Mouse (Mus musculus): Measurements from ENCODE around the gene Gm27021.
"Not testable (repeated sequence)": the region's sequence is repeated elsewhere in the genome, so short reads cannot be mapped to it uniquely, and the experiment has no call there.

Gm27021 gene

DNA sequence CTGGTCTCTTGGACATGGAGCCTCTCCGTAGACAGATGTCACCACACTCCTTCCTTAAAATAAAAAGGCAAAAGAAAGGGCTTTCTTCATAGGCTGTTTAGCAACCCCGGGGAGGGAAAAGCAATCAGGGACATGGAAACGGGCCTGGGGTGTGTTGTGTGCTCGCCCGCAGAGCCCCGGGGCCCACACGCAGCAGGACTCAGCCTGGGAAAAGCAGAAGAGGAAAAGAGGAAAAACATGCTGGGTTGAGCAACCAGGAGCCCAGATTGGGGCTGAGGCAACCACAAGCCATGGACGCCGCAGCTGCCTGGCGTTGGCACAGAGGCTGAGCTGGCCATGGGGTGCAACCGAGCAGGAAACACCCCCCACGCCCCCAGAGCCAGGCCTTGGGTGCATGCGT, 18.2 kb upstream of the Gm27021 start:
- no peak for DNase-seq (ENCODE audit: low read depth in 2 of 2, low spot score in 2 of 2)

DNA sequence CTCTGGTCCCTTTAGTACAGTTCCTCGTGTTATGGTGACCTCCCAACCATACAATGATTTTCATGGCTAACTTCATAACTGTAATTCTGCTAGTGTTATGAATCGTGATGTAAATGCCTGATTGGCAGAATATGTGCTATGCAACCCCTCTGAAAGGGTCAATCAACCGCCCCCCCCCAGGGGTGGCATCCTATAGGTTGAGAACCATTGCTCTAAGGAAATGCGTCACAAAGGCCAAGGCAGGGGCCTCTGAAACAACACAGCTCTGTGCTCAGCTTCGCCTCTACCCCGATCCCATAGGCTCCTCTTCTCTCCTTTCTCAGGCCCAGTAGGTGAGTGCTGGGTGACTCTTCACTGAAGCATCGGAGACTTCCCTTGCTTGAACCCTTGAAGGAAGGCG, 17.7 kb upstream of the Gm27021 start:
- DNase-seq (ENCODE audit: low read depth in 2 of 2, low spot score in 2 of 2): no peak

DNA sequence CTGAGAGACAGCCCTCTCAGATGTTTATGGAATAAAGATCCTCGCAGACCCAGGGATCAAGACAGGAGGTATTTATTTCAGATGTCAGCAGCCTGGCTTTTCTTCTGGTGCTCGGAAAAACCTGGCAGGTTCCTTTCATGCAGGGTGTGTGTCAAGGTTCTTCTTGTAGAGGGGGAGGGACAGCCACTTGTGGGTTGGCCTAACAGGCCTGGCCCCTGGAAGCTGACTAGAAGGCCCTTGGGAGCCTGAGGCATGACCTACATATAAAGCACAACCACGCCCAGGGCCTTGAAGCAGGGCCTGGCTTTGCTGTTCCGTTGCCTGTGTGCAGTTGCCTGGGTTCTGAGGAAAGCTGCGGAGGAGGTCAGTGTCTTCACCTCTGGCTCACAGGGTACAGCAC, 17.2 kb upstream of the Gm27021 start:
- DNase-seq (ENCODE audit: low read depth in 2 of 2, low spot score in 2 of 2): no peak

DNA sequence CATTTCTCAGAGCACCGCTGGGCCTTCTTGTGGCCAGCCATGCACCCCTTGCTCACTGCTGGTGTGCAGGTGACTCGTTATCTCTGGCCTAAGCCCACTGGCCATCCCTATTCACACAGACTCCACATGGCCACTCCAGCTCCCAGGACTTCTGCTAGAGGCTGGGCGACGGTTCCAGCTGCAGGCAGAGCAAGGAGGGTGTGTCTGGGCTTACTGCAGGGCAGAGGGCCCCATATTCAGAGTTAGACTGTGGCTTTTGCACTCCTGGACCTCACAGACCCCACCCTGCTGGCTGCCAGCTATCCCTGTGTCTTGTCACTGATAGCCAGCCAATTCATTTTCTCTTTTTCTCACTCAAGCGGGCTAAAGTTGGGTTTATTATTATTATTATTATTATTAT, 16.2 kb upstream of the Gm27021 start:
- no peak for DNase-seq (ENCODE audit: low read depth in 2 of 2, low spot score in 2 of 2)

DNA sequence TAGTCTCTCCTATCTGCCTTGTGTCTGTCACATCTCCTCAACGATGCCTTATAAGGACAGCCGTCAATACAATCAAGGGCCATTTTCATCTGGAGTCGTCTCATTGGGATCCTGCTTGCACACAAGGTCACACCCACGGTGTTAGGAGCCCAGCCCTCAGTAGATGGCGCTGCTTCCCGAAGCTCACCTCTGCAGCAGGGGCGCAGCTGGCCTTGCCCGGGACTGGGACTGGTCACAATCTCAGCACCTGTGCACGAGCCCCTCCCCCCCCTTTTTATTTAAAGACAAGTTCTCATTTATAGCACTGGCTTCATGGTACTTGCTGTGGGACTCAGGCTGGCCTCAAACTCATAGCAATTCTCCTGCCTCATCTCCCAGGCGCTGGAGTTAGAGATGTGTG, 15.7 kb upstream of the Gm27021 start:
- DNase-seq (ENCODE audit: low read depth in 2 of 2, low spot score in 2 of 2): peak; percentile 34 to 49

DNA sequence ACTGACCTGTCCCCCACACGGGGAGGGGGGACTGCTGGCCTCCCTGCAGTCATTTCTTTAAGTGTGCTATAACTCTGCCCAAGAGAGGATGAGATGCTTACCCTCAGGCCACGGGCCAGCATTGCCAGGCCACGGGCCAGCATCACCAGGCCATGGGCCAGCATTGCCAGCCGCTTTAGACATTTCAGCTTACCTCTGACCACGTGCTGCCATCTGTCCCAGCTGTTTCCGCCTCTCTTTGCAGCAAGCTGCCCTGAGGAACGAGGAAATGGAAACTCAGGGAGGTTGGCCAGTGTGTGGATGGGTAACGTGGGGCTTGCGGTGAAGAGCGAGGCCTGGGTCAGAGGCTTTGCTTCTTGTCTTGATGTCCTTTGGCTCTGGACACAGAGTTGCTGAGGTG, 13.2 kb upstream of the Gm27021 start:
- no peak for DNase-seq (ENCODE audit: low read depth in 2 of 2, low spot score in 2 of 2)

DNA sequence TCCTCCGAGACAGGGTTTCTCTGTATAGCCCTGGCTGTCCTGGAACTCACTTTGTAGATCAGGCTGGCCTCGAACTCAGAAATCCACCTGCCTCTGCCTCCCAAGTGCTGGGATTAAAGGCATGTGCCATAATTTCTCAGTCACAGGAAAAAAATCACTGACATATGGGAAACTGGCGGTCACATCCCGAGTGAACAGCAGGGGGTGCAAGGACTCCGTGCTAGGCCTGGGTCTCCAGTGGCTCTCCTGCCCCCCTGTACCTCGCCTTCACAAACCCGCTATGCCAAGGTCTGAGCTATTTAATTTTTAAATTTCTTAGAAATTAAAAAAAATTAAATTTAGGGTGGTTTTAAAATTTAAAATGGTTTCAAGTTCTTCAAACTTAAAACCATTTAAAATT, 12.5 kb upstream of the Gm27021 start:
- DNase-seq (ENCODE audit: low read depth in 2 of 2, low spot score in 2 of 2): not testable (repeated sequence)

DNA sequence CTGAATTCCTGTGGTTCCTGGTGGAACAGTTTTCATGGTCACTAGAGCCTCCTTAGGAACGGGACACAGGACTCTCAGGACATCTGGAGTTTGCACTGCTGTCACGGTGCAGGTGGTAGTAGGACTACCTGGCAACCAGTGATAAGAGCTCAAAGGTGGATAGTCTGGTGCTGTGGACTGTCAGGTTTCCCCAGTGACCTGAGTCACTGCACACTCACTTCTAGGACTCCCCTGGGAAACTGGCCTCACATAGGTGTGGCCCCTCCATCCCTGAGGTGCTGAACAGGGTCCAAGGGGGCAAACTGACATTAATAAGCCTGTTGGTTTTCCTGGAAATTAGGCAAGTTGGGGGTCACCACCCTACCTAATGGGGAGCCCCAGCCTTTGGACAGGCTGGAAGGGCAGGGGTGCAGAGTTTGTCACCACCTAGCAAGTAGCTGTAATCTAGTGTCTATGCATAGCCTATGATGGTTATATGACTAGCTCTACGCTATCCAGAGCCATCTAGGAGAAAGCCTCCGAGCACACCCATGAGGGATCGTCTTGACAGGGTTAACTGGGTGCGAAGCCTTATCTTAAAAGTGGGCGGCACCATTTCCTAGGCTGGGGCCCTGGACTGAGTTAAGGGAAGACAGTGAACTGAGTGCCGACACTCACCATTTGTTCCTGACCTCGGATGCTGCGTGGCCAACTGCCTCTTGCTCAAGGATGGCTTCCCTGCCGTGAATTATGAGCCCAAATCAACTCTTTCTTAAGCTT, 11.9 kb upstream of the Gm27021 start:
- DNase-seq (ENCODE audit: low read depth in 2 of 2, low spot score in 2 of 2): no peak

DNA sequence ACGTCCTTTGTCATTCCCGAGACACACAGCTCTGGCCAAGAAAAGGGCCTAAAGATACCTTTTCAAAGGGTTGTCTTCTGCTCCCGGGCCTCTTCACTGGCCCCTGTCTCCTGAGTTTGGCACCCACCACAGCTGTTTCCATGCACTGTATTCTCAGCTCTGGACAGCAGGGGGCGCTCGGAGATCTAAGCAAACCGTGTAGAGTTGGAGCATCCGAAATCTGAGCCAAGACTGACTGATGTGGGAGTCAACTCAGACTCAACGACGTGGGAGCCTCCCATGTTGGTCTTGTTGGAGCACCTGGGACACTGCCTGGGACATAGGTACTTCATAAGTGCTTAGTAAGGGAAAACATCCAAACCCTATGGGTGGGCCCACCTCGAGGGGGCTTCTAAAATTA, 10.6 kb upstream of the Gm27021 start:
- peak; percentile 76 to 82 for DNase-seq (ENCODE audit: low read depth in 2 of 2, low spot score in 2 of 2)

DNA sequence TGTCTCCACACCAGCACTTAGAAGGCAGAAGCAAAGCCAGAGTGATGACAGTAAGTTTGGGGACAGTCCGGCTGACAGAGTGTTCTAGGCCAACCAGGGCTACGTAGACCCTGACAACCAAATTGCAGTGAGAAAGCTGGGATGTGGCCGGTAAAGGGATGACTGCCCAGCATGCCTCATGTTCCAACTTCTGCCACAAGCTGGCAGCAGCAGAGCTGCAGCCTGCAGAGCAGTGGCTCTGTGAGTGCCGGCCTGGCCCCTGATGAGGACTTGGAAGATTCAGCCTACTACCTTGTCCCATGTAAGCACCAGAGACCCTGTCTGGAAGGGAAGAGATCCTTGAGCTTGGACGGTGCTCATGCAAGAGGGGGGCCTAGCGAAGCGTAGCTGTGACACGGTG, 7.8 kb upstream of the Gm27021 start:
- DNase-seq (ENCODE audit: low read depth in 2 of 2, low spot score in 2 of 2): no peak

DNA sequence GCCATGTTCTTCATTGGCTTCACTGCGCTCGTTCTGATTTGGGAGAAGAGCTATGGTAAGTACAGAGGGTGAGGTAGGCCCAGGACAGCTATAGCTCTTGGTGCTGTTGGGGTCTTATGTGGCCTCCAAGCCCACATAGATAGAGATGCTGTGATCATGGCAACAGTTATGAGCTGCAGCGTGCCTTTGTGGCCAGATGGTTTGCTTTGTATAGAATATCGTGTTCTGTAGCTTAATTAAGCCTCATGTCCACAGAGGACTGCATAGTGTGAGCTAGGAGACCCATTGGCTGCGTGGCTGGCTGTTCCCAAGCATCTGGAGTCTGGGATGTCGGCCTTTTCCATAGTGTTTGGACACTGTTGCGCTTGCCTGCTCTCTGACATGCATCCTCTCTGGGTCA, 5.4 kb upstream of the Gm27021 start:
- no peak for DNase-seq (ENCODE audit: low read depth in 2 of 2, low spot score in 2 of 2)

DNA sequence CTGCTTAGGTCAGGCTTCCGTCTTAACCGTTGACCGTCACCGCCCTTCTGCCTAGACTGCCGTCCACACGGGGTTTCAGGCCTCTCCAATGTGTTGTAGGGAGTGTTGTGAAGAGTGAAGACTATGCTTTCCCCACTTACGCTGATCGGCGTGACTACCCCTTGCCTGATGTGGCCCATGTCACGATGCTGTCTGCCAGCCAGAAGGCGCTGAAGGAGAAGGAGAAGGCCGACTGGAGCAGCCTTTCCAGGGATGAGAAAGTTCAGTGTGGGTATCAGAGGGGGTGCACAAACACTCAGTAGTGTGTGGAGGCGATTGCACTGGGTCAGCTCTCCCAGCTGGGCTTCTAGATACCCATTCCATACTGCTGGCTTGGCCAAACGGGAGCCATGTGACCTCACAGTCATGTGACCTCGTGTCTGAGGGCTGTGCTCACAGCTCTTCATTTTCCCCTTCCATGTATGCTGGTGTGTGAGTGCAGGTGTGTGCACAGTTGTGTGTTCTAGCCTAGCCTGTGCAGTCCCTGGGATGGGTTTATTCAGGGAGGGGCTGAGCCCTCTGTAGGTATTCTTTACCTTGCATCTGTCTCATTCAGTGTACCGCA, 4.8 kb upstream of the Gm27021 start:
- DNase-seq (ENCODE audit: low read depth in 2 of 2, low spot score in 2 of 2): no peak

DNA sequence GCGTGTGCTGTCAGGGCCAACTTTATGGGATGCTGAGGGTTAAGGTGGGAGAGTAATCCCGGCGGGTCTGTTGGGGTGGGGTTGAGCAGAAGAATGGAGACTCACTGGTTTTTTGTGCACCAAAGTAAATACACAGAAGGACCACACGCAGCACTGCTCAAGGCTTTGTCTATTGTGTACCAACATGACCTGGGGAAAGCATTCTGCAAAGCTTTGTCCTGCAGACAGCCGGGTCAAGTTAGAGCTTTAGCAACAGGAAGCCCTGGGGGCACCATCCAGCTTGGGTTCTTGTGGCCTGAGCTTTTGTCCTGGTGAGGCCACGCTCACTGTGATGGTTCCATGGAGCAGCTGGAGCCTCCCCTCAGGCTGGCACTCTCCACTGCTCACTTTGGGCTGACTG, 3.9 kb upstream of the Gm27021 start:
- no peak for DNase-seq (ENCODE audit: low read depth in 2 of 2, low spot score in 2 of 2)

DNA sequence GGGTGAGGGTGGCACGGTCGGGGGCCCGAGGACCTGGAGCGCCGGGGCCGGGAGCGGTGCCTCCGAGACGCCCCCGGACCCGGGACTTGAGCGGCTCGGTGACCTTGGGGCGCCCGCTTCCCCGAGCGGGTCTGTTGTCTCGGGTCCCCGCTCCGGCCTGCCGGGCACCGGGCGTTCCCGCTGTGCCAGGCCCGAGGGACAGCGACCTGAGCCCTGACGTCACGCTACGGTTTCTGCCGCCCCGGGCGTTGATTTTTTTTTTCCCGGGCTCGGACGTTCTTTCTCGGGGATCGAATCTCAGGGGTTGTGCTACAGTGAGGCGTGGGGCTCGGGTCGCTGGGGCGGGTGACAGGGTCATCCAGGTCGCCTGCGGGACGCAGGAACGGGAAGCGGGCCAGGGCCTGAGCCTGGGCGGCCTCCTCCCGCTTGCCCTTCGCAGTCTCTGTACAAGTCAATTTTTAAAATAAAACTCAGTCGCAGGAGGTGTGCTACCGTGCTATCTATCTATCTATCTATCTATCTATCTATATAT, 561 bp upstream of the Gm27021 start, which contains the start of gene Emc8:
TSS of gene Emc8 (minus strand) at position 200 of the 532 bp plus-strand sequence.
- DNase-seq (ENCODE audit: low read depth in 2 of 2, low spot score in 2 of 2): no peak

DNA sequence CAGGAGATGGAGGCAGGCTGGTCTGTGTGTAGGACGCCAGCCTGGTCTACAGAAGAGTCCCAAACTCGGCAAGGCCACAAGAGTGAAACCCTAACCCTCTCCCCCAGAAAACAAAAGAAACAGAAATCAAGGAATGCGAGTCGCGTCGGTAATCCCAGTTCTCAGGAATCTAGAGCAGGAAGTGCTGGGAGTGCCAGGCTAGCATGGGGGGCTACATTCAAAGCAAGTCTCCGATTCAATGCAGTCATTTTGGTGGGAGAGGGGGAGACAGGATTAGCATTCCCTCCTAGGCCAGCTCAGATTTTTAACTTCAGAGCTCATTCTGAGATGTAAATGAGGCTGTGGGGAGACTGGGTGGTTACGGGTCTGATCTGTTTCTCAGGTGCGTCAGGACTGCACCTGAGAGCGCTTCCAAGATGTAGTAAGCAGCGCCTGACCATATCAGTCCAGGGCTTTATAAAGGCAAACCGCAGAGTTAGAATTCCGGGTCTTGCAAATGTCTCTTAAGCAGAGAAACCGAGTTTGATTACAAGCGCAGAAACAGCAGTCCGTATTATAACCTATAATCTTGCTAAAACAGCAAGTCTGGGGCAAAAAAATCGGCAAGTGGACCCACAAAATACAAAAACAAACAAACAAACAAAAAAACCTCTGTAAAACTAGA, 940 bp downstream of the Gm27021 start:
- DNase-seq (ENCODE audit: low read depth in 2 of 2, low spot score in 2 of 2): no peak

DNA sequence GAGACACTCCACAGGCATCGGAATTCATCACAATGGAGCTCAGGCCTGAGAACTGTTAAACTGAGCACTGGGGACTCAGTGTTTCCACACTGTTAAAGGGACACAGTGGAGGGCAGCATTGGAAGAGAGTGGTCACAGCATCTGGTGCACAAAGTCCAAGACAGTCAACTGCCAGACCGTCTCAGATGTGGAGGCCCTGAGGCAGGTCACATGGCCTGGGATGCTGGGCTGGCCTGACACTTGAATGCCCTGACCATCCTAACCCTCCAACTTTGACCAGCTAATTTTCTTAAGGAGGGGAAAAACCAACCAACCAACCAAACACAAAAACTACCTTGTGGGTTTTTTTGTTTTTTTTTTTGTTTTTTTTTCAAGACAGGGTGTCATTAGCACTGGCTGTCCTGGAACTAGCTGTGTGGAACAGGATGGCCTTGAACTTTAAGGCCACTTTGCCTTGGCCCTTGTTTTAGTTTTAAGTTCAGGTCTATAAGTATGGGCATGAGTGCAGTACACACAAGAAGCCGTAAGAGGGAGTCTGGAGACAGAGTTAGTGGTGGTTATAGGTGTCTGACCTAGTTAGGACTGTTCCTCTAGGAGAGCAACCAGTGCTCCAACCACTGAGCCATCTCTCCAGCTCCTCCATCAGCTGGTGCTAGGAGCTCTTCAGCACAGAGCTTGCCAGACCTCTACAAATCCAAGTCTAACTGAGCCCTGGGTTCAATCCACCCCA, 2.0 kb downstream of the Gm27021 start:
- DNase-seq (ENCODE audit: low read depth in 2 of 2, low spot score in 2 of 2): no peak

DNA sequence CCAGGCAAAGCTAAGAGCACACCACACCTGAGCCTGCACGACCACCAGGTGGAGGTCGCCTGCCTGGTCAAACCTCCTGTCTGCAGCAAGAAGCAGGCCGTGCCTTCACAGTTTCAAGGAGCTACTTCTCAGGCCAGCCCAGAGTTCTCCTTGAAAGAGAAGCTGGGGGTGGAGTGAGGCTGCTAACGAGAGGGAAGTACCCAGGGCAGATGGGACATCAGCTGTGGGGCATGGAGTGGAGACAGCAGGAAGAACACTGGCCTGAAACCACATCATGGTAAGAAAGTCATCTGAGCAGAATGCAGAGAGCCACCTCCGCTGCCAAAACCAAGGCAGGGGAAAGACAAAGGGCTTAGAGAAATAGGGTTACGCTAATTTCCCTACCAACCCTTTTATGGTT, 3.3 kb downstream of the Gm27021 start:
- DNase-seq (ENCODE audit: low read depth in 2 of 2, low spot score in 2 of 2): no peak

DNA sequence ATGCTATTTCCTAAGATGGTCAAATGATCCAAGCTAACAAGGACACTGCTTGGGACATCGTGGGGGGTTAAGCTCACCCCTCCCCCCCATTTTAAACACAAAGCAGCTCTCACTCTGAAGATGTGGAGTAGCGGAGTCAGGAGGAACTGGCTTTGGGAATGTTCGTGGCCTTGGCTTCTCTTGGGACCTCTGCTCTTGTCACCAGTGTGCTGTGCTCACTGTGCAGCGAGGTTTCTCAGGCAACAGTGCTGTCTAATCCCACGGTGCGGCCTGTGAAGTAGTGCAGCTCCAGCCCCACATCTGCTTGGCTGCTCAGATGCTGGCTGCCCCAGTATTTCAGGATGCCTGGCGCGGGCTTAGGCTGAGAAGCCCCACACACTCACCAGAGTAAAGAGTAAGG, 10.5 kb downstream of the Gm27021 start:
- no peak for DNase-seq (ENCODE audit: low read depth in 2 of 2, low spot score in 2 of 2)

DNA sequence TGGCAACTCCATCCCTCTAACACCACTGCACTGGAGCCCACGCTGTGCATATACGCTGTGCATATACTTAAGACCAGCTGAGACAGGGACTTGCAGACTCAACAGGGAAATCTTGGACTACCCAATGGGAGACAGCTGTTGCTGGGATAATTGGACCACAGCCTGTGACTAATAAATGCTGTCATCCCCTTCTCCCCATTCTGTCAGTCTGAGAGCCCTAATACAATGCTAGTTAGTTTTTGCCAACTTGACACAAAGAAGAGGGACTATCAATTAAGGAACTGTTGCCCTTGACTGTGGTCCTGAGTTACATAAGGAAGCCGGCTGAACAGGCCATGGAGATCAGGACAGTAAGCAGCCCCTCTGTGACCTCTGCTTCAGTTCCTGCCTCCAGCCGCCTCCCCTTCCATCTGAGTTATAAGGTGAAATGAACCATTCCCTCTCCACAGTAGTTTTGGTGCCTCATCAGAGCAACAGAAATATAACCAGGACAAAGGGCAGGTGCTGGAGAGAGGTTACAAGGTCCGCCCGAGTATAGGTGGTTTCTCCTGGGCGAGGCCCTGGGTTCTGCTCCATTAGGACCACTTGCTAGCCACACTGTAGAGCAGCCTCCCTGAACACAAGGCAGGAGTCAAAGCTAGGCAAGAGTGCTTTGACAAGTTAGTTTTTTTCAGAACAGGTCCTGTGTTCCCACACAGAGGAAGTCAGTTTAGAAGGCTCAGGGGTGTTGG, 11.4 kb downstream of the Gm27021 start:
- no peak for DNase-seq (ENCODE audit: low read depth in 2 of 2, low spot score in 2 of 2)

DNA sequence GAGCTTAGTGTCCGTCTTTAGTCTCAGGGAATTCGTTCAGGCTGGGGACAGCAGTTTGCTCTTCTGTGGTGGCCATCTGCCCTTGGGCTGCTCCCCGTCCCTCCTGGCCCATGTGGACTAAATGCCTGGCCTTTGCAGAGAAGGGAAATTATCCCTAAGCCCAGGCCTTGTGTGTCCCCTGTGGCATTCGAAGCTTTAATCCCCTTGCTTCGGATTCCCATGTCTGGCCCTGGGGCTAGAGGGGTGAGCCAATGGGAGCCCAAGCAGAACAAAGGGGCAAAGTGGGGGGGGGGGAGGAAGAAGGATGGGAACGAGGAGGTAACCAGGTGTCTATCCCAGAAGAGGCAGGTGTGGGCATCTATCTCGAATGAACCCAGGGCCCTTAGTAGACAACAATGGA, 20.3 kb downstream of the Gm27021 start, which contains the start of gene 1190005I06Rik:
TSS of gene 1190005I06Rik (minus strand) at position 101 of the 400 bp plus-strand sequence.
- no peak for DNase-seq (ENCODE audit: low read depth in 2 of 2, low spot score in 2 of 2)

DNA sequence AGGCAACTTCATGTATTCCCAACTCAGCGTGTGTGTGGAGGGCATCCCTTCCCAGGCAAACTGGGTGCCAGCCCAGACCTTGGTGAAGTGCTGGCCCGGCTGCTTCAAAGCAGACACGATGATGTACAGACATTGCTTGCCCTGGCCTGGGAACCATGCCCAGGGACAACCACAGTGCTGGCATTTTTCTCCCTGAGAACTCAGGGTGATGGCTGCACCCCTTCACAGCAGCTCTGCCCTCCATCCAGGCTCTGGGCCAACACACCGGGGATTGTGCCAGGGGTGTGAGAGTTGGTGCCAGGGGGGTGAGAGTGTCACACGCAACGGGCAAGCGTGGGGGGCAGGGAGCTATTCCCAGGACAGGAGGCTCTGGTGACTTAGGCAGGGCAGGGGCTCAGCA, 23.2 kb downstream of the Gm27021 start:
- no peak for DNase-seq (ENCODE audit: low read depth in 2 of 2, low spot score in 2 of 2)
